Mouse (Mus musculus) bone marrow macrophage, adult 2 months (primary cell): ENCODE measurements around the gene Ly86. TPM values are rescaled to one million over a fixed set of nuclear protein-coding genes. Genes with fewer than 3 reads are reported as not detected.

Experiments
- H3K27ac ChIP-seq: 2 replicates; pipeline ENCODE4 v1.5.1; 2012; ENCODE audit warnings: low read depth, low read length; ENCODE audit not compliant: insufficient read depth
- H3K4me1 ChIP-seq: 2 replicates; pipeline ENCODE4 v1.6.1; 2012; ENCODE audit warnings: low read length; ENCODE audit not compliant: control insufficient read depth, insufficient read depth
- H3K4me3 ChIP-seq: 2 replicates; pipeline ENCODE4 v1.5.1; 2012; ENCODE audit warnings: mild to moderate bottlenecking, low read length, moderate library complexity; ENCODE audit not compliant: insufficient read depth
- CTCF ChIP-seq: IDR thresholded peaks from 2 replicates; pipeline ENCODE4 v1.5.1; 2012; ENCODE audit warnings: low read depth, mild to moderate bottlenecking, low read length, moderate library complexity
- POLR2A ChIP-seq: IDR thresholded peaks from 2 replicates; pipeline ENCODE4 v1.6.1; 2012; ENCODE audit warnings: mild to moderate bottlenecking, low read depth, low read length, borderline replicate concordance
- polyA plus RNA-seq: library from polyadenylated mRNA; stranded (reverse); fragments of >200 nt; gene quantifications from 2 replicates; pipeline ENCODE4 v1.2.4, GENCODE M21; 2012; ENCODE audit not compliant: missing spikeins, insufficient read depth, insufficient read length

The Ly86 gene
- polyA plus RNA-seq, 1 experiment = 613 TPM

GRCm38 (mm10) chr13:37436267-37437013 is 91.4 kb downstream of the Ly86 start:
- TF ChIP-seq POLR2A (no peak), CTCF (no peak)
- Histone ChIP-seq H3K27ac (no peak overlapping the region), H3K4me3 (no peak overlapping the region), H3K4me1 (peaks cover 20% of the 10 kb centered on the region)

DNA sequence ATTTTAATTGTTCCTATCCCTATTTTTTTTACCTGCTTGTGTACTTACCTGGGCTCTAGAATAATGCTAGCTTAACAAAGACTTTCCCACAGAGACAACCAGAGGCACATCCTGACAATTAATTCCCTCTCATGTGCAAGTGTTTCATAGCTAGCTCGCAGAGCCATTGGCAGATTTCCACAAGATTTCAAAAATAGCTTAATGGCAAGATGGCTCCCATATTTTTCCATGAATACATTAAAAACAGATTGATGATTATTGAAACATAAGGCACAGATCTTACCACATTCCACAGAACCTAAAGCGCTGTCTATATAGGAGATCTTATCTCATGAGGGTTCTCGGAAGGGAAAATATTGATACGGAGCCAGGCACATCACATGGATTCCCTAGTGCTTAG is 93.8 kb downstream of the Ly86 start:
- no peak overlapping the region for H3K4me3 ChIP-seq
- TF ChIP-seq POLR2A (no peak), CTCF (no peak)
- H3K27ac ChIP-seq = no peak overlapping the region
- H3K4me1 ChIP-seq = peaks cover 11% of the 10 kb centered on the region

DNA sequence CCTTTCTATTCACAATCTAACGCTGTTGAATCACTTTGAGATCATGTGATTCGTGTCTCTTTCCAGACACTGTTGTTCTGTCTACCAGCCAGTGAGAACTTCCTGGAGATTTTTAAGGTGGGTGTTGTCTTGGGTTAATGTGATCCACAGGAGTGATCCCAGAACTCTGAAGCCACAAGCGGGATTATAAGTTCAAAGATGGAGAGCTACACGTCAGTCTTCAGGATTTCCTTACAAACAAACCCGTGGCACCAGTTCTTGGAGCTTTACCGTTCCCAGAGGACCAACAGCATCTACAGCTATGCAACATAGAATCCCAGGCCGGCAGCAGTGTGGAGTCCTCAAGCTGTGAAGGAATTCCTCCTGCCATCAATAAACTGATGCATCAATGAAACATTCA is 94.5 kb downstream of the Ly86 start:
- no peak overlapping the region for H3K4me3 ChIP-seq
- peaks cover 9% of the 10 kb centered on the region for H3K4me1 ChIP-seq
- no peak overlapping the region for H3K27ac ChIP-seq
- TF ChIP-seq POLR2A (no peak), CTCF (no peak)

DNA sequence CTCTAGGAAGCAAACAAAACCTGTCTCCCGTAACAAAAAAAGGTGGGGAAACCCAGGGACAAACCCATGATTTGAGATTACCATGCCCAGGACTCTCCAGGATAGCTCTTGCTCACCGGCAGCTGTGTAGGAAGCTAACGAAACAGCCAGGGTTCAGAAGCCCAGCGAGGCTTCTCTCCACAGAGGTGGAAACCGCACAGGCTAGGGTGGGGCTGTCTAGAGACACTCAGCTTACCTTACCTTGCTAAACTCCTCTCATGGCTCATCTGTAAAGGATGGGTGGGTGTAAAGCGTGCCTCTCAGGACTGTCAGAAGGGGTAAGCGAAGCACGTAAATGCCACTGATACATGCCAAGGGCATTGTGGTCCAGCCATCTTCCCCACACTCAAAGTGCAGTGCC is 94.9 kb downstream of the Ly86 start:
- Histone ChIP-seq H3K4me3 (no peak overlapping the region), H3K4me1 (peaks cover 5% of the 10 kb centered on the region), H3K27ac (no peak overlapping the region)
- TF ChIP-seq POLR2A (no peak), CTCF (no peak)

GRCm38 (mm10) chr13:37440593-37441307 is 95.7 kb downstream of the Ly86 start:
- Histone ChIP-seq H3K27ac (no peak overlapping the region), H3K4me3 (no peak overlapping the region), H3K4me1 (peaks cover 4% of the 10 kb centered on the region; the same call in 1 of the 2 replicates)
- TF ChIP-seq CTCF (no peak), POLR2A (no peak)

GRCm38 (mm10) chr13:37442058-37442457 is 97.0 kb downstream of the Ly86 start:
- peaks cover 4% of the 10 kb centered on the region; the same call in 1 of the 2 replicates for H3K4me1 ChIP-seq
- no peak overlapping the region for H3K4me3 ChIP-seq
- H3K27ac ChIP-seq = no peak overlapping the region
- no peak for TF ChIP-seq POLR2A
- TF ChIP-seq CTCF = no peak

GRCm38 (mm10) chr13:37442531-37442930 is 97.5 kb downstream of the Ly86 start:
- TF ChIP-seq CTCF (no peak), POLR2A (no peak)
- Histone ChIP-seq H3K4me3 (no peak overlapping the region), H3K27ac (no peak overlapping the region), H3K4me1 (peaks cover 4% of the 10 kb centered on the region; the same call in 1 of the 2 replicates)

- peaks cover 4% of the 10 kb centered on the region for H3K4me1 ChIP-seq
- no peak overlapping the region for H3K4me3 ChIP-seq
- no peak overlapping the region for H3K27ac ChIP-seq
- TF ChIP-seq CTCF (no peak), POLR2A (no peak)
Measured at GRCm38 (mm10) chr13:37446699-37447258, 101.8 kb downstream of the Ly86 start.

DNA sequence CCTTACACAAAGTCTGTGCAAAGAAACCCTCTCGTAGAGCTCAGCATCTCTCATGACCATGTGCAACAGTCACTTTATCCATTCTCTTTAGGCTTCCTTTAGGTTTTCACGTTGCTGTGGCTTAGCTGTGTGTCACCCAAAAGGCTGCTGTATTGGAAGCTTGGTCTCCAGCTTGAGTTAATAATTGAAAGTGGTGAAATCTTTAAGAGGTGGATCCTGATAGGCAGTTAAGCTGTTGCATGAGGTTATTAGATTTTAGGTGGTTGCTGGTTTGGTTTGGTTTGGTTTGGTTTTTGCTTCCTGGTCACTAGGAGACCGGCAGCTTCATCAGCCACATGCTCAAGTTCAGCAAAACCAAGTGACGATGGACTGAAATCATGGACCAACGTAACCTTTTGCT is 106.0 kb downstream of the Ly86 start:
- Histone ChIP-seq H3K27ac (peak overlapping the region; percentile 45), H3K4me1 (peaks cover 34% of the 10 kb centered on the region), H3K4me3 (no peak overlapping the region)
- TF ChIP-seq CTCF = no peak
- TF ChIP-seq POLR2A = no peak

GRCm38 (mm10) chr13:37451471-37451870 is 106.5 kb downstream of the Ly86 start:
- TF ChIP-seq POLR2A (no peak), CTCF (no peak)
- H3K4me1 ChIP-seq = peaks cover 35% of the 10 kb centered on the region
- H3K27ac ChIP-seq = peak overlapping the region; percentile 80
- no peak overlapping the region for H3K4me3 ChIP-seq
